Mouse (Mus musculus): ENCODE measurements around the gene Cct7. TPM values are rescaled to one million over a fixed set of nuclear protein-coding genes. Genes with fewer than 3 reads are reported as not detected.

Gene Cct7
- total and polyA plus RNA-seq, 3 experiments, result 84.3 to 281 (median 228) TPM

GRCm38 (mm10) chr6:85512577-85513530, 61.5 kb downstream of the Cct7 start:
- Histone ChIP-seq H3K9me3 (replicated peaks) (peaks cover 23% of the 10 kb centered on the region), H3K36me3 (replicated peaks) (no peaks in the 10 kb centered on the region), H3K4me3 (ENCODE audit: low read depth, low read length) (no peak overlapping the region; the same call in 1 of the 2 replicates), H3K4me1 (ENCODE audit: insufficient read depth, low read depth, low read length) (no peaks in the 10 kb centered on the region), H3K27me3 (ENCODE audit: insufficient read depth, low read length) (peaks cover 3% of the 10 kb centered on the region; the same call in 1 of the 2 replicates)
- ATAC-seq (ENCODE audit: extremely low read depth, insufficient number of reproducible peaks, low FRiP score, poor library complexity, severe bottlenecking) (no peak), DNase-seq (ENCODE audit: low spot score) (no peak)
- TF ChIP-seq GATA2 (IDR thresholded peaks at IDR 0.05; ENCODE audit: borderline replicate concordance, low read depth, low read length) (no peak), TAL1 (conservative IDR thresholded peaks at IDR 0.05; ENCODE audit: low read depth, low read length) (no peak), POLR2AphosphoS5 (IDR thresholded peaks at IDR 0.05; ENCODE audit: insufficient replicate concordance, low read depth, low read length) (no peak), GATA1 (IDR thresholded peaks at IDR 0.05; ENCODE audit: borderline replicate concordance, low read length) (no peak), CTCF (IDR thresholded peaks at IDR 0.05; ENCODE audit: low read depth, low read length) (no peak)

DNA sequence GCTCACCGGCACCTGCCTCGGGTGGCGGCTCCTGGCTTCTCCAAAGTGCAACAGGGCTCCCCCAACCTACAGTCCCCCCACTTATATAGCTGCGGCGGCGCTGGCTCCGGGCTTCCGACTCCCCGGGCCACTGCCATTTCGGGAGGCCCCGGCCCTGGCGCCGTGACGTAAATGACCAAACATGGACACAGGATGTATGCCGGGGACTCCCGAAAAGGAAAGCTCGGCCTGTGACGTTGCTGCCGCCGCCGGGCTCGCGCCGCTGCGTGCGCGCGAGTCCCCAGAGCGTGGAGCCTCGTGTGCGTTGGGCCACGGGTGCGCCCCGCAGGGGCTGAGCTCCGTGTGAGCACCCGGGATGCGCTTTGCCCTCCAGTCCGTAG, 62.2 kb downstream of the Cct7 start, which contains the start of gene Egr4:
Gene Egr4, minus strand, starts transcription at position 59 of the 380 bp plus-strand sequence.
- DNase-seq (ENCODE audit: low spot score) (no peak), ATAC-seq (ENCODE audit: extremely low read depth, insufficient number of reproducible peaks, low FRiP score, poor library complexity, severe bottlenecking) (no peak)
- H3K9me3 ChIP-seq (replicated peaks), result peaks cover 23% of the 10 kb centered on the region
- TF ChIP-seq CTCF (IDR thresholded peaks at IDR 0.05; ENCODE audit: low read depth, low read length) (no peak), GATA1 (IDR thresholded peaks at IDR 0.05; ENCODE audit: borderline replicate concordance, low read length) (no peak), TAL1 (conservative IDR thresholded peaks at IDR 0.05; ENCODE audit: low read depth, low read length) (no peak), GATA2 (IDR thresholded peaks at IDR 0.05; ENCODE audit: borderline replicate concordance, low read depth, low read length) (no peak), POLR2AphosphoS5 (IDR thresholded peaks at IDR 0.05; ENCODE audit: insufficient replicate concordance, low read depth, low read length) (no peak)
- H3K36me3 ChIP-seq (replicated peaks), result no peaks in the 10 kb centered on the region
- H3K4me1 ChIP-seq (ENCODE audit: insufficient read depth, low read depth, low read length), result no peaks in the 10 kb centered on the region
- H3K27me3 ChIP-seq (ENCODE audit: insufficient read depth, low read length), result peaks cover 5% of the 10 kb centered on the region; the same call in 1 of the 2 replicates
- no peak within 1 kb of the TSS; the same call in 1 of the 2 replicates for H3K4me3 ChIP-seq (ENCODE audit: low read depth, low read length)

DNA sequence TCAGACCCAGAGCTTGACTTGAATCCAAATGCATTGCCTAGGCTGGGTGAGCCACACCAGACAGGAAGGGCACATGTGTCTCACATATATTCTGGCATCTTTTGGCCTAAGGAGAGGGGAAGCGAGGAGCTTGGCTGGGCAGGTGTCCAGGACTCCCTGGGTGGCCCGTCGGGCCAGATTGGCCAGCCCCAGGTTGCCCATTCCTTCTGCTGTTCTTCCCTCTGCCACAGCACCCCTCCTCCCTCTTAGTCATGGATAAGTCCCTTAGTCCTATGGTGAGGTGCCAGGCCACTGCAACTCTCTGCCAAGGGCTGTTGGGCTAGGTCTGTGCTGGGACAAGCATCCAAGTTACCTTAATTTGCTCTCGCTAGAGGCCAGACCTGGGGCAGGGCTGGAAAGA, 64.6 kb downstream of the Cct7 start:
- Histone ChIP-seq H3K4me3 (ENCODE audit: low read depth, low read length) (no peak overlapping the region), H3K27me3 (ENCODE audit: insufficient read depth, low read length) (peaks cover 5% of the 10 kb centered on the region; the same call in 1 of the 2 replicates), H3K9me3 (replicated peaks) (peaks cover 23% of the 10 kb centered on the region), H3K4me1 (ENCODE audit: insufficient read depth, low read depth, low read length) (no peaks in the 10 kb centered on the region), H3K36me3 (replicated peaks) (no peaks in the 10 kb centered on the region)
- DNase-seq (ENCODE audit: low spot score) (no peak), ATAC-seq (ENCODE audit: extremely low read depth, insufficient number of reproducible peaks, low FRiP score, poor library complexity, severe bottlenecking) (no peak)
- TF ChIP-seq POLR2AphosphoS5 (IDR thresholded peaks at IDR 0.05; ENCODE audit: insufficient replicate concordance, low read depth, low read length) (no peak), GATA1 (IDR thresholded peaks at IDR 0.05; ENCODE audit: borderline replicate concordance, low read length) (no peak)

Other genes starting within 250 kb of the Cct7 start
- gene Sfxn5, start 118.1 kb upstream of the Cct7 start, total RNA-seq (2014; fragmentation: Nextera tagmentation), result not detected in 2 replicates
- 0.12 and 0.38 TPM in 2 replicates for gene Sfxn5, start 118.1 kb upstream of the Cct7 start, total RNA-seq (2017)
- 0.04 TPM in 1 of 2 replicates, not detected in the other for gene Sfxn5, start 118.1 kb upstream of the Cct7 start, polyA plus RNA-seq (2012)
- not detected in 2 replicates for gene Rab11fip5, start 76.9 kb upstream of the Cct7 start, total RNA-seq (2014; fragmentation: Nextera tagmentation)
- gene Rab11fip5, start 76.9 kb upstream of the Cct7 start, total RNA-seq (2017), result 0.27 TPM in 1 of 2 replicates, not detected in the other
- gene Rab11fip5, start 76.9 kb upstream of the Cct7 start, polyA plus RNA-seq (2012), result not detected in 2 replicates
- gene Noto, start 27.6 kb upstream of the Cct7 start, total RNA-seq (2014; fragmentation: Nextera tagmentation), result not detected in 2 replicates
- 0.11 TPM in 1 of 2 replicates, not detected in the other for gene Noto, start 27.6 kb upstream of the Cct7 start, total RNA-seq (2017)
- gene Noto, start 27.6 kb upstream of the Cct7 start, polyA plus RNA-seq (2012), result not detected in 2 replicates
- 33.1 and 38.3 TPM in 2 replicates for gene Smyd5, start 19.5 kb upstream of the Cct7 start, total RNA-seq (2014; fragmentation: Nextera tagmentation)
- 35.9 and 40.0 TPM in 2 replicates for gene Smyd5, start 19.5 kb upstream of the Cct7 start, total RNA-seq (2017)
- 10.6 and 36.7 TPM in 2 replicates for gene Smyd5, start 19.5 kb upstream of the Cct7 start, polyA plus RNA-seq (2012)
- 18.0 and 27.5 TPM in 2 replicates for gene Pradc1, start 456 bp downstream of the Cct7 start, total RNA-seq (2014; fragmentation: Nextera tagmentation)
- gene Pradc1, start 456 bp downstream of the Cct7 start, total RNA-seq (2017), result 11.9 and 14.5 TPM in 2 replicates
- 31.8 and 45.1 TPM in 2 replicates for gene Pradc1, start 456 bp downstream of the Cct7 start, polyA plus RNA-seq (2012)
- not detected in 2 replicates for gene Fbxo41, start 51.5 kb downstream of the Cct7 start, total RNA-seq (2014; fragmentation: Nextera tagmentation)
- gene Fbxo41, start 51.5 kb downstream of the Cct7 start, total RNA-seq (2017), result under 0.01 and 0.05 TPM in 2 replicates
- not detected in 2 replicates for gene Fbxo41, start 51.5 kb downstream of the Cct7 start, polyA plus RNA-seq (2012)
- gene Egr4, start 62.1 kb downstream of the Cct7 start, total RNA-seq (2014; fragmentation: Nextera tagmentation), result not detected in 2 replicates
- gene Egr4, start 62.1 kb downstream of the Cct7 start, total RNA-seq (2017), result not detected in 2 replicates
- not detected in 2 replicates for gene Egr4, start 62.1 kb downstream of the Cct7 start, polyA plus RNA-seq (2012)
- 39.3 and 41.7 TPM in 2 replicates for gene Alms1, start 136.0 kb downstream of the Cct7 start, total RNA-seq (2014; fragmentation: Nextera tagmentation)
- gene Alms1, start 136.0 kb downstream of the Cct7 start, total RNA-seq (2017), result 16.0 and 19.7 TPM in 2 replicates
- 1.3 and 1.6 TPM in 2 replicates for gene Alms1, start 136.0 kb downstream of the Cct7 start, polyA plus RNA-seq (2012)